Mouse (Mus musculus): ENCODE results near the gene Arhgef17. TPM values are rescaled to one million over a fixed set of nuclear protein-coding genes. Genes with fewer than 3 reads are reported as not detected.

Gene Arhgef17
- polyA plus RNA-seq, 1 experiment from 2014 or later, result 5.4 TPM

Small RNAs within 50 kb of the gene (microRNA-seq; reads per million reads assigned to microRNA genes)
- 147 reads per million, percentile 52 among the genes with 10 or more reads in this experiment for gene Mir3102 (ENCODE audit: borderline number of aligned reads)

Other genes starting within 250 kb of the Arhgef17 start
- gene Fam168a, start 225.5 kb downstream of the Arhgef17 start, polyA plus RNA-seq (2014; fragmentation: Nextera tagmentation; extraction: Ambion mirVana), result 16.2 and 18.8 TPM in 2 replicates
- 14.6 and 17.0 TPM in 2 replicates for gene Relt, start 68.7 kb downstream of the Arhgef17 start, polyA plus RNA-seq (2014; fragmentation: Nextera tagmentation; extraction: Ambion mirVana)
- gene P2ry6, start 42.5 kb upstream of the Arhgef17 start, polyA plus RNA-seq (2014; fragmentation: Nextera tagmentation; extraction: Ambion mirVana), result 4.1 and 4.3 TPM in 2 replicates
- 1.6 and 2.2 TPM in 2 replicates for gene P2ry2, start 80.8 kb upstream of the Arhgef17 start, polyA plus RNA-seq (2014; fragmentation: Nextera tagmentation; extraction: Ambion mirVana)
- 14.2 and 14.4 TPM in 2 replicates for gene Fchsd2, start 160.8 kb upstream of the Arhgef17 start, polyA plus RNA-seq (2014; fragmentation: Nextera tagmentation; extraction: Ambion mirVana)